Mouse (Mus musculus) ES-E14 (cell line): ENCODE measurements around the gene Rreb1. TPM values are rescaled to one million over a fixed set of nuclear protein-coding genes. Genes with fewer than 3 reads are reported as not detected.

ENCODE experiments used
- DNase-seq: peaks from one replicate; pipeline ENCODE4 v3.0.0-alpha.2; 2013; ENCODE audit warnings: low read depth, low spot score
- H3K27ac ChIP-seq: 2 replicates; pipeline ENCODE4 v1.5.1; 2012; ENCODE audit warnings: low read depth, mild to moderate bottlenecking, low read length, moderate library complexity, mixed read lengths; ENCODE audit not compliant: poor library complexity, insufficient read depth, severe bottlenecking
- H3K36me3 ChIP-seq: 2 replicates; pipeline ENCODE4 v1.6.1; 2012; ENCODE audit warnings: mild to moderate bottlenecking, low read length, moderate library complexity, mixed read lengths; ENCODE audit not compliant: control insufficient read depth, poor library complexity, insufficient read depth, severe bottlenecking
- H3K4me1 ChIP-seq, 2 experiments: fragments of 150-350 bp in 1 of 2; sonication (generic) in 1 of 2; 2 replicates each; pipeline ENCODE4 v1.6.1; 2012; ENCODE audit warnings: low read length in 2 of 2, mild to moderate bottlenecking in 1 of 2, mixed read lengths in 1 of 2; ENCODE audit not compliant: control insufficient read depth in 2 of 2, insufficient read depth in 2 of 2, poor library complexity in 1 of 2
- H3K4me3 ChIP-seq, 2 experiments: fragments of 150-350 bp in 1 of 2; sonication (generic) in 1 of 2; 2 replicates each; pipeline ENCODE4 v1.5.1; 2012; ENCODE audit warnings: low read length in 2 of 2, low read depth in 1 of 2, mild to moderate bottlenecking in 1 of 2, mixed read lengths in 1 of 2; ENCODE audit not compliant: insufficient read depth in 1 of 2, poor library complexity in 1 of 2, severe bottlenecking in 1 of 2
- H3K9ac ChIP-seq: 2 replicates; pipeline ENCODE4 v1.6.1; 2012; ENCODE audit warnings: low read depth, mild to moderate bottlenecking, low read length, mixed read lengths; ENCODE audit not compliant: poor library complexity, insufficient read depth, severe bottlenecking
- H3K9me3 ChIP-seq: fragments of 150-350 bp; sonication (generic); 2 replicates; pipeline ENCODE4 v1.6.1; 2012; ENCODE audit warnings: low read depth, mild to moderate bottlenecking, low read length; ENCODE audit not compliant: control insufficient read depth, insufficient read depth
- CHD2 ChIP-seq: IDR thresholded peaks from 2 replicates; pipeline ENCODE4 v1.6.1; 2014; ENCODE audit warnings: mild to moderate bottlenecking, low read depth, low read length, inconsistent platforms
- HCFC1 ChIP-seq: IDR thresholded peaks from 2 replicates; pipeline ENCODE4 v1.6.1; 2012; ENCODE audit warnings: low read length, inconsistent platforms, borderline replicate concordance; ENCODE audit not compliant: insufficient read depth
- MAFK ChIP-seq: IDR thresholded peaks from 2 replicates; pipeline ENCODE4 v1.6.1; 2014; ENCODE audit warnings: mild to moderate bottlenecking, low read depth, low read length, inconsistent platforms; ENCODE audit not compliant: insufficient read depth
- ZC3H11A ChIP-seq: IDR thresholded peaks from 2 replicates; pipeline ENCODE4 v1.6.1; 2012; ENCODE audit warnings: low read depth, mild to moderate bottlenecking, inconsistent platforms, low read length, borderline replicate concordance
- ZNF384 ChIP-seq: IDR thresholded peaks from 2 replicates; pipeline ENCODE4 v1.6.1; 2012; ENCODE audit warnings: low read depth, low read length, inconsistent platforms
- in situ Hi-C, 2 experiments: fragments of 600-800 bp; cut with MboI; formaldehyde crosslinking; loops; one replicate each; pipeline ENCODE4 v1.15.1; 2025; ENCODE audit warnings: low sequenced_read_pairs in 2 of 2, inconsistent platforms in 1 of 2; ENCODE audit not compliant: unreplicated experiment in 2 of 2
- total RNA-seq: library from RNA; depleted of rRNA; stranded (reverse); fragments of 300-350 nt; gene quantifications from 2 replicates; pipeline ENCODE4 v1.2.3, GENCODE M21; 2012

Gene Rreb1
- total RNA-seq, 1 experiment = 14.7 TPM

DNA sequence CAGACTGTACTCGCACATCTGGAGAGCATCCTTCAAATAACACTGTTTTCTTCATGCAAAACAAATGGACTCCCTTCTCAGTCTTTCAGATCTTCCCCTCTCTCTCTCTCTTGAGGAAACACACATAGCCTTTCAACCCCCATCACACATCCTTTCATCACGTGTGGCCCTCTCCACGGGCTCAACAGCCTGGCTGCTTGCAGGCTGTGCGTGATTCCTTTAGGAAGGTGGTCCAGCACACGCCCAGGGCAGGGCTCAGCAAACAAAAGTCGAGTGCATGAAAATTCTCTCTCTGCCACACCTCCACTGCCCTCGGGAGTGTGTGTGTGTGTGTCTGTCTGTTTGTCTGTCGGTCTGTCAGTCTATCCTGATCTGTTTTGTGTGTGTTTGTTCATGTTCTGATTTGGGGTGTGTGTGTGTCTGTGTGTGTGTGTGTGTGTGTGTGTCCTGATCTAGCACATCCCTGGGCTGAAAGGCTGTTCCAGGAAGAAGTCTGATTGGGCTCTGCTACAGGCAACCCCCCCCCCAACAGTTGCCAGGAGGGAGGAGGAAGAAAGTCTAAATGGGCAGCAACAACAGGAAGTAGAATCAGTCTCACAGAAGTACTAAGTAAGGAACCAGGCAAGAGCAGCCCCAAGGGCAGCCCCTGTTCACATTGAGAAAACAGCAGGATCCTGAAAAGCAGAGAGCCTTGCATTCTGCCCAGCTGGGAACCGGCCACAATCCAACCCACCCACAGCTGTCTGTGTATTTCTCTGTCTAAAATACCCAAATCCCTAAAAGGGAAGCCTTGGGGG, 26.8 kb upstream of the Rreb1 start:
- Histone ChIP-seq H3K4me1 (peaks cover 4 to 22% of the 10 kb centered on the region in 2 experiments), H3K27ac (peak overlapping the region; percentile 56), H3K4me3 (no peak overlapping the region), H3K9me3 (no peaks in the 10 kb centered on the region), H3K9ac (no peak overlapping the region), H3K36me3 (no peaks in the 10 kb centered on the region)
- DNase-seq = no peak
- in situ Hi-C loops = no loop called here
- TF ChIP-seq ZNF384 = no peak
- TF ChIP-seq MAFK = no peak
- TF ChIP-seq ZC3H11A = no peak

DNA sequence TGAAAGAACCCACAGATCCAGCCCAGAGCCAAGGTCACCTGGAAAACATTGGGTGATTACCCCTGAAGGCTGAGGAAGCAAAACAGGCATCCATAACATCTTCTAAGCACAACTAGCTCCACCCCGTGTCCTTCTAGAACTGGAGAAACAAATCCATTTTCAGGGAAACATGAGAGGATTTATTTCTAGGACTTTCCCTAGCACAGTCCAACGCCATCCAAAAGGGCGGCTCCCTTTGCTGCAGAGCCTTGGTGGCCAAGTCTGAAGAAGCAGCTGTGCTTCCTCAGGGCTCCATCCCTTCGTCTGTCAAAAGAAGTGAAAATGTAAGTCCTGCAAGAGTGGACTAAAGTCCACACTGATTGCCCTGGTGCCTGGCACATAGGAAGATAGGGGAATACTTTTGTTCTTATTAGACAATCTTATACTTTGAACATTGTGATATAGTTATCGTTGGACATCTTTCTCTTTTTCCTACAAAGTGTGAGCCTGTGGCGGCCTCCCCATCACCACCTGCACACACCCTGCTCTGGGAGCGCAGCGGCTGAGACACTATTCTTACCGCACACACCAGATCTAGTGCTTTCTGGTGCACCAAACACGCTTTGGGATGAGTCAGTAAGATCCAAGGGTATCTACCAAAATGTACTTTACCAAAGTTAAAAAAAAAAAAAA, 18.7 kb upstream of the Rreb1 start:
- in situ Hi-C loops = loop anchor here in 1 of 2 experiments (10.0 kb wide), 1 partner anchor 65 kb away; no protein-coding TSS in a partner anchor
- H3K9me3 ChIP-seq = no peaks in the 10 kb centered on the region
- no peak for TF ChIP-seq ZNF384
- no peak for TF ChIP-seq CHD2
- no peak for TF ChIP-seq HCFC1
- no peak for TF ChIP-seq MAFK
- no peak for TF ChIP-seq ZC3H11A

DNA sequence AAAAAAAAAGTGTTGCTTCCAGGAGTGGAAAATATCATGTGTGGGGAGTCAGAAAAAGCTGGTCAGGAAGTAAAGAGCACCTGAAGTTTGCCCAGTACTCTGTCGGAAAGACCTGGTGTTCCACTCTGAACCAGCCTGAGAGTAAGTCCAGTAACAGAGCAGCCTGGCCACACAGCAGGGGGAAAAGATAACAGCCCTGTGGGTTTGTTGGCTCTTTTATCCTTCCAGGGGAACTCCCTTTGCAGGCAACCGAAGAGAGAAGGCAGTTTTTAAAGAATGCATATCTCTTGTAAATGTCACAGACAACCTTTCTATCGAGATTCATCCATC, 18.2 kb upstream of the Rreb1 start:
- TF ChIP-seq ZC3H11A (no peak), ZNF384 (0 out of 2 replicates have a peak, but pooled peaks have one; percentile 26)
- Histone ChIP-seq H3K4me1 (no peaks in the 10 kb centered on the region), H3K27ac (no peak overlapping the region), H3K36me3 (no peaks in the 10 kb centered on the region), H3K4me3 (no peak overlapping the region), H3K9me3 (no peaks in the 10 kb centered on the region), H3K9ac (no peak overlapping the region)
- DNase-seq = no peak
- in situ Hi-C loops = loop anchor here in 1 of 2 experiments (10.0 kb wide), 1 partner anchor 65 kb away; no protein-coding TSS in a partner anchor

More for the DNA sequence above, 18.7 kb upstream of the Rreb1 start:
- Histone ChIP-seq H3K36me3 (no peaks in the 10 kb centered on the region), H3K9ac (no peak overlapping the region), H3K27ac (no peak overlapping the region), H3K4me1 (no peaks in the 10 kb centered on the region), H3K4me3 (no peak overlapping the region)
- no peak for DNase-seq

DNA sequence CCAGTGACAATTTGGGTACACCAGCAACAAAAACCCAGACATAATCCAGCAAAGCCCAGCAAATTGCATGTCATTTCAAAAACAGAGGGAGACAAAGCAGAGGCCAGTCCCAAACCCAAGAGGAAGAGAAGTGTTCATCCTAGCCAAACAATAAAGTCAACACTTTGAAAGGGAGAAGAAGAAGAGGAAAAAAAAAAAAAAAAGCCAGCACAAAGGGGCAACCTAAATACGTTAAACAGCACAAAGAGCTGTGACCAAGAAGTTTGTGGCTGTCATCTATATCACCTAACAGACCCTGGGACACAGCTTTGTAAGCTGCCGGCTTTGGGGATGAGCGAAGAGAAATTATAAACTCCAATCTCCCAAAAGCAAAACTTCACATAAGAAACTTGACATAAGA, 17.8 kb upstream of the Rreb1 start:
- Histone ChIP-seq H3K9ac (no peak overlapping the region), H3K4me3 (no peak overlapping the region), H3K9me3 (no peaks in the 10 kb centered on the region), H3K27ac (no peak overlapping the region), H3K4me1 (no peaks in the 10 kb centered on the region), H3K36me3 (no peaks in the 10 kb centered on the region)
- TF ChIP-seq ZNF384 (no peak), CHD2 (no peak), HCFC1 (no peak), ZC3H11A (no peak), MAFK (no peak)
- in situ Hi-C loops = loop anchor here in 1 of 2 experiments (10.0 kb wide), 1 partner anchor 64 kb away; no protein-coding TSS in a partner anchor
- DNase-seq = no peak
